Mouse (Mus musculus) stomach, embryonic 16.5 days (tissue): Measurements from ENCODE around the gene Vps29. TPM values are rescaled to one million over a fixed set of nuclear protein-coding genes. Genes with fewer than 3 reads are reported as not detected.
A peak's percentile ranks its signal among the peaks of the same experiment; 100 is the strongest.

Experiments used
- ATAC-seq: fragments of 200-750 bp; cut with Nextera tagmentation; 2 replicates; pipeline ENCODE4 v1.8.0; 2017; ENCODE audit warnings: moderate number of reproducible peaks, moderate TSS enrichment; ENCODE audit not compliant: insufficient read depth, low FRiP score
- H3K27ac ChIP-seq: fragments of 300-500 bp; sonication (generic); 2 replicates; pipeline ENCODE4 v1.5.1; 2014; ENCODE audit warnings: low read length
- H3K27me3 ChIP-seq: fragments of 300-500 bp; sonication (generic); 2 replicates; pipeline ENCODE4 v1.6.1; 2014; ENCODE audit warnings: low read length, control low read depth, mixed read lengths; ENCODE audit not compliant: control insufficient read depth, insufficient read depth
- H3K36me3 ChIP-seq: fragments of 300-500 bp; sonication (generic); 2 replicates; pipeline ENCODE4 v1.6.1; 2014; ENCODE audit warnings: low read length; ENCODE audit not compliant: control insufficient read depth, insufficient read depth
- H3K4me1 ChIP-seq: fragments of 300-500 bp; sonication (generic); 2 replicates; pipeline ENCODE4 v1.6.1; 2014; ENCODE audit warnings: low read length, control low read depth, mixed read lengths; ENCODE audit not compliant: control insufficient read depth, insufficient read depth
- H3K4me2 ChIP-seq: fragments of 300-500 bp; sonication (generic); 2 replicates; pipeline ENCODE4 v1.6.1; 2014; ENCODE audit warnings: low read depth, low read length, mixed read lengths
- H3K4me3 ChIP-seq: fragments of 300-500 bp; sonication (generic); replicated peaks from 2 replicates; pipeline ENCODE4 v1.5.1; 2014; ENCODE audit warnings: mild to moderate bottlenecking, low read length
- H3K9ac ChIP-seq: fragments of 300-500 bp; sonication (generic); 2 replicates; pipeline ENCODE4 v1.6.1; 2014; ENCODE audit warnings: low read length
- H3K9me3 ChIP-seq: fragments of 300-500 bp; sonication (generic); replicated peaks from 2 replicates; pipeline ENCODE4 v1.6.1; 2016; ENCODE audit warnings: low read length, control low read depth; ENCODE audit not compliant: control insufficient read depth
- WGBS: fragments of 180-500 bp; shearing (Covaris S2); extraction: QIAGEN DNeasy Blood & Tissue Kit; methylation state at CpG from one replicate; pipeline ENCODE4 v1.1.7; 2014; 5-methylcytosine and 5-hydroxymethylcytosine counted together
- polyA plus RNA-seq: library from polyadenylated mRNA; unstranded; fragments of >200 nt; fragmentation: Nextera tagmentation; extraction: Ambion mirVana; gene quantifications from 2 replicates; pipeline ENCODE4 v1.2.1, GENCODE M21; 2015

Gene Vps29
- 203 and 220 TPM in 2 replicates for polyA plus RNA-seq

- under 1% methylated on average over 51 of the region's 51 CpGs for WGBS
- Histone ChIP-seq H3K27ac (peak within 1 kb of the TSS; percentile 69), H3K36me3 (no peaks in the 10 kb centered on the region), H3K4me3 (peak within 1 kb of the TSS; percentile 96), H3K4me2 (peak within 1 kb of the TSS; percentile 91), H3K4me1 (peaks cover 6% of the 10 kb centered on the region; the same call in 1 of the 2 replicates), H3K9me3 (no peaks in the 10 kb centered on the region), H3K27me3 (no peaks in the 10 kb centered on the region), H3K9ac (peak within 1 kb of the TSS; percentile 96)
- peak; percentile 92 for ATAC-seq
Measured at GRCm38 (mm10) chr5:122353807-122354491, at the start of gene Vps29, which contains the start of gene Rad9b. Gene Vps29, plus strand, starts transcription at chr5:122354369. Gene Rad9b, minus strand, starts transcription at chr5:122354233.

- 63% methylated on average over 6 of the region's 6 CpGs for WGBS
- Histone ChIP-seq H3K9ac (peak overlapping the region; percentile 19; the same call in 1 of the 2 replicates), H3K4me2 (no peak overlapping the region), H3K9me3 (no peaks in the 10 kb centered on the region), H3K27ac (peak overlapping the region; percentile 78), H3K4me1 (peaks cover 31% of the 10 kb centered on the region), H3K4me3 (no peak overlapping the region), H3K36me3 (no peaks in the 10 kb centered on the region), H3K27me3 (no peaks in the 10 kb centered on the region)
- ATAC-seq = no peak
Measured at GRCm38 (mm10) chr5:122304541-122304940, 49.6 kb upstream of the Vps29 start.

GRCm38 (mm10) chr5:122305472-122305871 lies 48.7 kb upstream of the Vps29 start:
- WGBS = 83% methylated on average over 7 of the region's 7 CpGs
- H3K4me3 ChIP-seq = no peak overlapping the region
- no peak overlapping the region for H3K27ac ChIP-seq
- no peak overlapping the region for H3K4me2 ChIP-seq
- no peaks in the 10 kb centered on the region for H3K9me3 ChIP-seq
- H3K4me1 ChIP-seq = peaks cover 31% of the 10 kb centered on the region
- no peaks in the 10 kb centered on the region for H3K27me3 ChIP-seq
- ATAC-seq = no peak; the same call in 1 of the 2 replicates
- no peak overlapping the region for H3K9ac ChIP-seq
- H3K36me3 ChIP-seq = no peaks in the 10 kb centered on the region

DNA sequence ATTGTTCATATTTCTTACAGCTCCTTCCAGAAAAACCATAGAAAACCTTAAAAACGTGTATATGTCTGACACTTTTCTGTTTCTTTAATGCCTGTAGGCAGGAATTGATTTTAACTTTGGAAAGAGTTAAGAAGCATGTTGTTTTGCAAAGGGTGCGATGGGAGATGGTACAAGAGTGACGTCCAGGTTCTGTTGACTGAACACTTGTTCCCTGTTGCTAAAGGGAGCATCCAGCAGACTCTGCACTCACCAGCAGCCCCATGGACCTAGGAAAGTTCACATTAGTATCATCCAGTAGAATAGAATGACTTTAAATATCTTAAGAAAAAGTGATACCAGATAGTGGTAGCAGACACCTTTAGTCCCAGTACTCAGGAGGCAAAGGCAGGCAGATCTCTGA lies 47.6 kb upstream of the Vps29 start:
- Histone ChIP-seq H3K9me3 (no peaks in the 10 kb centered on the region), H3K4me3 (no peak overlapping the region), H3K9ac (no peak overlapping the region), H3K27ac (no peak overlapping the region), H3K4me2 (no peak overlapping the region), H3K4me1 (peaks cover 31% of the 10 kb centered on the region), H3K36me3 (no peaks in the 10 kb centered on the region), H3K27me3 (no peaks in the 10 kb centered on the region)
- ATAC-seq = no peak
- 88% methylated on average over 3 of the region's 3 CpGs for WGBS

GRCm38 (mm10) chr5:122310699-122311098 lies 43.5 kb upstream of the Vps29 start:
- Histone ChIP-seq H3K9ac (no peak overlapping the region), H3K4me3 (no peak overlapping the region), H3K9me3 (no peaks in the 10 kb centered on the region), H3K36me3 (no peaks in the 10 kb centered on the region), H3K4me1 (peaks cover 10% of the 10 kb centered on the region; the same call in 1 of the 2 replicates), H3K27me3 (no peaks in the 10 kb centered on the region), H3K27ac (no peak overlapping the region), H3K4me2 (no peak overlapping the region)
- 83% methylated on average over 8 of the region's 8 CpGs for WGBS
- no peak for ATAC-seq

- 67% methylated on average over 7 of the region's 7 CpGs for WGBS
Measured at GRCm38 (mm10) chr5:122311692-122312091, 42.5 kb upstream of the Vps29 start.

DNA sequence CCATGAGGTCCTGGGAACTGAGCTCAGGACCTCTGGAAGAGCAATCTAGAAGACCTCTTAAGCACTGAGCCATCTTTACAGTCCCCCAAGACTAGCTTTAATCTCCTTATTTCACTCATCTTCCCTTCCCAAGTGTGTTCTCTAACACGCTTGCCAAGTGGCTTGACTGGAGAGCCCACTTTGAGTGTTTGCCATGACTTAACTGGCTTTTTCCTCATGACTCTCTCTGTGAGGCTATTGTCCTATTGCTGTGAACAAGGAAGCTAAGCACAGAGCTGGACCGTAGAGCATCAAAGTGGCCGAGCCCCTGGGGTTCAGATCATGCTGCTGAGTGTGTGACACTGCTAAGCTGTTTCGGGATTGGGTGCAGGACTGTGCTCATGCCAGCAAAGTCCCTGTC lies 41.8 kb upstream of the Vps29 start:
- H3K36me3 ChIP-seq = no peaks in the 10 kb centered on the region; the same call in 1 of the 2 replicates
- peaks cover 10% of the 10 kb centered on the region; the same call in 1 of the 2 replicates for H3K4me1 ChIP-seq
- H3K9ac ChIP-seq = no peak overlapping the region
- H3K4me3 ChIP-seq = no peak overlapping the region
- no peaks in the 10 kb centered on the region for H3K9me3 ChIP-seq
- no peaks in the 10 kb centered on the region for H3K27me3 ChIP-seq
- ATAC-seq = no peak
- 82% methylated on average over 4 of the region's 4 CpGs for WGBS
- H3K4me2 ChIP-seq = no peak overlapping the region
- no peak overlapping the region for H3K27ac ChIP-seq

More at GRCm38 (mm10) chr5:122311692-122312091, 42.5 kb upstream of the Vps29 start:
- ATAC-seq = no peak
- Histone ChIP-seq H3K27ac (no peak overlapping the region), H3K9ac (no peak overlapping the region), H3K36me3 (no peaks in the 10 kb centered on the region), H3K9me3 (no peaks in the 10 kb centered on the region), H3K4me1 (peaks cover 10% of the 10 kb centered on the region; the same call in 1 of the 2 replicates), H3K27me3 (no peaks in the 10 kb centered on the region), H3K4me3 (no peak overlapping the region), H3K4me2 (no peak overlapping the region)

- no peaks in the 10 kb centered on the region for H3K9me3 ChIP-seq
- H3K9ac ChIP-seq = no peak overlapping the region
- H3K4me1 ChIP-seq = peaks cover 10% of the 10 kb centered on the region; the same call in 1 of the 2 replicates
- 91% methylated on average over 17 of the region's 17 CpGs for WGBS
- no peak overlapping the region for H3K27ac ChIP-seq
- no peak for ATAC-seq
- H3K4me2 ChIP-seq = no peak overlapping the region
- no peak overlapping the region for H3K4me3 ChIP-seq
- H3K27me3 ChIP-seq = no peaks in the 10 kb centered on the region
- H3K36me3 ChIP-seq = no peaks in the 10 kb centered on the region; the same call in 1 of the 2 replicates
Measured at GRCm38 (mm10) chr5:122312942-122313684, 41.1 kb upstream of the Vps29 start.
